Mouse (Mus musculus) lung, adult 2 months (tissue): ENCODE data around the gene Lbp.

ENCODE experiments used
- CTCF ChIP-seq: fragments of 200-500 bp; IDR thresholded peaks from 2 replicates; pipeline ENCODE4 v1.5.1; 2011; ENCODE audit warnings: mild to moderate bottlenecking, low read length, control low read depth; ENCODE audit not compliant: insufficient read depth
- POLR2A ChIP-seq: fragments of 200-500 bp; IDR thresholded peaks from 2 replicates; pipeline ENCODE4 v1.6.1; 2011; ENCODE audit warnings: low read depth, mild to moderate bottlenecking, control low read depth, low read length, borderline replicate concordance; ENCODE audit errors: extremely low read depth

GRCm38 (mm10) chr2:158317026-158317425 is 10.7 kb downstream of the Lbp start:
- no peak for TF ChIP-seq POLR2A
- TF ChIP-seq CTCF: peak; percentile 48
